Mouse (Mus musculus) midbrain, embryonic 14.5 days (tissue): ENCODE measurements at regions not wholly inside any gene's neighbourhood (a gene's known extent, or its start where the extent isn't known, plus 50 kb on each side); places are given as distances from the start of the nearest gene placed in this dataset.

Experiments used
- ATAC-seq: fragments of 200-750 bp; cut with Nextera tagmentation; 2 replicates; pipeline ENCODE4 v1.8.0; 2017; ENCODE audit warnings: moderate number of reproducible peaks, moderate library complexity; ENCODE audit not compliant: low FRiP score, low TSS enrichment
- DNase-seq: peaks from one replicate; pipeline ENCODE4 v3.0.0-alpha.2; 2015
- H3K27ac ChIP-seq: fragments of 300-500 bp; sonication (generic); replicated peaks from 2 replicates; pipeline ENCODE4 v1.5.1; 2014; ENCODE audit warnings: mild to moderate bottlenecking, low read depth, low read length, moderate library complexity
- H3K27me3 ChIP-seq: fragments of 300-500 bp; sonication (generic); 2 replicates; pipeline ENCODE4 v1.6.1; 2014; ENCODE audit warnings: low read length, control low read depth, mixed read lengths; ENCODE audit not compliant: control insufficient read depth, insufficient read depth
- H3K36me3 ChIP-seq: fragments of 300-500 bp; sonication (generic); 2 replicates; pipeline ENCODE4 v1.6.1; 2014; ENCODE audit warnings: low read length, control low read depth; ENCODE audit not compliant: control insufficient read depth, insufficient read depth
- H3K4me1 ChIP-seq: fragments of 300-500 bp; sonication (generic); 2 replicates; pipeline ENCODE4 v1.6.1; 2014; ENCODE audit warnings: mild to moderate bottlenecking, antibody characterized with exemption, low read length, control low read depth; ENCODE audit not compliant: control insufficient read depth, insufficient read depth
- H3K4me2 ChIP-seq: fragments of 300-500 bp; sonication (generic); 2 replicates; pipeline ENCODE4 v1.6.1; 2014; ENCODE audit warnings: mild to moderate bottlenecking, low read length, moderate library complexity
- H3K4me3 ChIP-seq: fragments of 300-500 bp; sonication (generic); replicated peaks from 2 replicates; pipeline ENCODE4 v1.5.1; 2014; ENCODE audit warnings: low read depth, low read length
- H3K9ac ChIP-seq: fragments of 300-500 bp; sonication (generic); replicated peaks from 2 replicates; pipeline ENCODE4 v1.6.1; 2014; ENCODE audit warnings: mild to moderate bottlenecking, low read length, moderate library complexity
- H3K9me3 ChIP-seq: fragments of 300-500 bp; sonication (generic); 2 replicates; pipeline ENCODE4 v1.6.1; 2016; ENCODE audit warnings: low read length, control low read depth, mixed read lengths; ENCODE audit not compliant: control insufficient read depth
- WGBS: fragments of 180-500 bp; shearing (Covaris S2); extraction: QIAGEN DNeasy Blood & Tissue Kit; methylation state at CpG from one replicate; pipeline ENCODE4 v1.1.7; 2014; 5-methylcytosine and 5-hydroxymethylcytosine counted together

GRCm38 (mm10) chr10:46454442-46454841 lies 876.8 kb downstream of the Hace1 start:
- no peaks in the 10 kb centered on the region for H3K27me3 ChIP-seq
- 14% methylated on average over 3 of the region's 3 CpGs for WGBS
- H3K27ac ChIP-seq: no peak overlapping the region
- DNase-seq (peak; percentile 9), ATAC-seq (no peak)
- no peak overlapping the region for H3K4me2 ChIP-seq
- H3K9ac ChIP-seq: no peak overlapping the region
- no peak overlapping the region for H3K4me3 ChIP-seq
- no peaks in the 10 kb centered on the region for H3K4me1 ChIP-seq
- no peaks in the 10 kb centered on the region for H3K36me3 ChIP-seq
- H3K9me3 ChIP-seq: no peaks in the 10 kb centered on the region

GRCm38 (mm10) chr10:46458686-46459085 lies 881.1 kb downstream of the Hace1 start:
- no peaks in the 10 kb centered on the region for H3K4me1 ChIP-seq
- H3K27me3 ChIP-seq: no peaks in the 10 kb centered on the region
- no peak overlapping the region for H3K4me3 ChIP-seq
- no peak overlapping the region for H3K9ac ChIP-seq
- 92% methylated on average over 4 of the region's 4 CpGs for WGBS
- H3K27ac ChIP-seq: no peak overlapping the region
- H3K4me2 ChIP-seq: no peak overlapping the region
- DNase-seq: no peak
- H3K9me3 ChIP-seq: no peaks in the 10 kb centered on the region
- no peak for ATAC-seq
- no peaks in the 10 kb centered on the region for H3K36me3 ChIP-seq

- WGBS: 81% methylated on average over 4 of the region's 4 CpGs
- no peak overlapping the region for H3K27ac ChIP-seq
- no peaks in the 10 kb centered on the region for H3K4me1 ChIP-seq
- ATAC-seq: no peak
- no peak overlapping the region for H3K9ac ChIP-seq
- H3K9me3 ChIP-seq: no peaks in the 10 kb centered on the region
- no peak for DNase-seq
- no peak overlapping the region for H3K4me2 ChIP-seq
- no peaks in the 10 kb centered on the region for H3K36me3 ChIP-seq
- H3K4me3 ChIP-seq: no peak overlapping the region
- no peaks in the 10 kb centered on the region for H3K27me3 ChIP-seq
Measured at GRCm38 (mm10) chr10:46483656-46484055, 906.0 kb downstream of the Hace1 start.
